Mouse (Mus musculus): ENCODE results near the gene Atg16l1. TPM values are rescaled to one million over a fixed set of nuclear protein-coding genes. Genes with fewer than 3 reads are reported as not detected.
A peak's percentile ranks its signal among the peaks of the same experiment; 100 is the strongest.

Atg16l1 gene
- total RNA-seq, 2 experiments from 2014 or later = 68.3 to 71.0 TPM

DNA sequence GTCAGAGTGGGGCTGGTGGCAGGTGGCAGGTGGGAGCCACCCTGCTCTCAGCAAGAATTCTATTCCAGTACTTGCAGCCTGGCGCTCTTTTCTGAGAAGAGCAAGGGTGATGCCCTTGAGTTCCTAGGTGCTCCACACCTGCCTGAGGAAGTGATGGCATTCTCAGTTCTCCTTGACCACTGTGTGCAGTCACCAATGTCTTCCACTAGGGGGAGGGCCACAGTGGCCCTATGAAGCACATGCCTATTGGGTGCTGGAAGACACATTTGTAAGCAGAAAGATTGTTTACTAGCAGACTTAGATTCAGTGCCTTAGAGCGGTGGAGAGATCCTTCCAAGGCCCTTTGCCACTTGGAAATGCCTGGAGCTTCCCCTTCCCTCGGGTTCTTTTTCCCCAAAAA is 10.6 kb downstream of the Atg16l1 start:
- no peak for DNase-seq (ENCODE audit: extremely low spot score in 1 of 2, low spot score in 2 of 2)
- intact Hi-C loops (cut with DNase I) = loop anchor here (5.0 kb wide), 2 partner anchors 156 to 344 kb away; no protein-coding TSS in a partner anchor

DNA sequence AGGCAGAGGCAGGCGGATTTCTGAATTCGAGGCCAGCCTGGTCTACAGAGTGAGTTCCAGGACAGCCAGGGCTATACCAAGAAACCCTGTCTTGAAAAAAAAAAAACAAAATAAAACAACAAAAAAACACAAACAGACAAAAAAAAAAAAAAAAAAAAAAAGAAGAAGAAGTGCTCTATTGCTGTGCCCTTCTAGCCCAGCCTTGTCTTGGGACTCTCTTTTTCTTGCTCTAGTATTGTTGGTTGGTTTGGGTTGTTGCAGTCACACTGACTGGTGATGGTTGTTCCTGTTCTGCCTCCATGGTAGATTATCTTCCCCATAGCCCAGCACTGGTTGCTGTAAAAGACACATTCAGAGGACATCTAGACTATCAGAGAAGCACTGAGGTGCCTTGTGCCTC is 13.6 kb downstream of the Atg16l1 start:
- intact Hi-C loops (cut with DNase I) = loop anchor here (5.0 kb wide), 2 partner anchors 153 to 347 kb away; no protein-coding TSS in a partner anchor
- DNase-seq (ENCODE audit: extremely low spot score in 1 of 2, low spot score in 2 of 2) = no peak

DNA sequence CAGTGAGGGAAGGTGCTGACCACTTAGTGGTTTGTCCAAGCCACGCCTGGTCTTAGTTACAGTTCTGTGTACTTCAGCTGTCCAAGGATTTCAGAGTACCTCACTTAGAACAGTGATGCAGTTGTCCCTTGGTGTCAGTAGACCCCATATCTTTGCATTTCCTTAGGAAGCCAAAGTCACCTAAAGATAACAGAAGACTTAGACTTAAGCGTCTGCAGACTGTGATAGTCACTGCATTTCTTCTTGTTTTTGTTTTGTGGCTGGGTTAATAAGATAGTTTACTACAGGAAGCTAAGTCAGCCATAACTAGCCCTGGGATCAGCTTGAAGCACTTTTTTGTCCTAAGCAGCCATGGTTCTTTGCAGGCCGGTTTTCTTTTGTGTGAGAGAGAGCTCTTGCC is 14.8 kb downstream of the Atg16l1 start:
- intact Hi-C loops (cut with DNase I) = loop anchor here (10.0 kb wide), 1 partner anchor 546 kb away; no protein-coding TSS in a partner anchor
- no peak for DNase-seq (ENCODE audit: extremely low spot score in 1 of 2, low spot score in 2 of 2)

DNA sequence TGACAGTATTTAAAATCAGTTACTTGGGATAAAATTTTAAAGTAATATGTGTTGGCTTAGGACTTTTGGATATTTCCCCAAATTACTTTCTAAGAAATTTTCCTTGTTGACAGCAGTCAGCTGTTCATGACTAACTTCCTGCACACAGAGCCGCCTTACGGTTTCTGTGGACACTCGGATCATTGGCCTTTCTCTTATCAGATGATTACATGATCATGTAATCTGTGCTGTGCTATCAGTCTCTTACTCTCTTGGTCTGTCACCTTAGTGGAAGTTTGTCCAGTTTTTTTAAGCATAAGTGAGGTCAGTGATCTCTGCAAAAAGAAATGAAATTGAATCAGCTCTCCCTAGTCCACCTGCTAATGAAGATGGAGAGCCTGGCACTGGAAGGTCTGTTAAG is 16.1 kb downstream of the Atg16l1 start:
- DNase-seq (ENCODE audit: extremely low spot score in 1 of 2, low spot score in 2 of 2) = no peak
- intact Hi-C loops (cut with DNase I) = loop anchor here (10.0 kb wide), 1 partner anchor 547 kb away; no protein-coding TSS in a partner anchor

DNA sequence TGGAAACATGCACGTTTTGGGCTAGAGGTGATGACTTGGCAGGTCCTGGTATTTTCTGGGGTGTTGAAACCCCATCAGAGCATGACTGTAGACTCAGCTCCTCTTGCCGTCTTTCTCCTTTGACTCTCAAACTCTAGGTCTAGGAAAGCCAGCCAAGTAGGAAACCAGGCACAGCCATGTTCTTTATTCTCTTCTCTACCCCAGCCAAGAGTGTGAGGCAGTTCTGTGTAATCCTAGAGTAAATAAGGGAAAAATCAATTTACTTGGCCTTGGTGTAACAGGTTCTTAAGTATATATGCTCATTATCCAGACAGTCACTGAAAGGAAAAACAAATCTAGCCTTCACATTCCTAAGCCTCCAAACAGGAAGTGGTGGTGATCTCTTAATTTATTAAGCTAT is 17.7 kb downstream of the Atg16l1 start:
- intact Hi-C loops (cut with DNase I) = loop anchor here (10.0 kb wide), 1 partner anchor 549 kb away; no protein-coding TSS in a partner anchor

DNA sequence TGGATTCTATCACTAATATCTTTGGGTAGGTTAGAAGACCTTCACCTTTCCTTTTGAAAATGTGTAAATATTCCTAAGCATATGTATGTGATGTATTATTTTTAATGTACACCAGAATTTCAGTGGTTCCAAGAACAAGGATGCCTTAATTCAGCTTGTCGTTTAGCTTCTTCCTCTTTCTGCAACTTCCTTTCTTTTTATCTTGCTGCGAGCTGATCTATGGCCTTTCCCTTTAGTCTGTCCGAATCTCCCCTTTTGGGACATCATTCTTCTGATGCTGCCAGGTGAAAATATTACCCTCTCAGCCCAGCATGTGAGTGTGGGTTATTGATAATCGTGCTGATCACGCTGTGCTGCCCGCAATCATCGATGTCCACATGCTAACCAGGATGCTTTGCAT is 19.2 kb downstream of the Atg16l1 start:
- intact Hi-C loops (cut with DNase I) = loop anchor here (5.0 to 10.0 kb wide), 2 partner anchors 157 to 550 kb away; no protein-coding TSS in a partner anchor
- no peak for DNase-seq (ENCODE audit: extremely low spot score in 1 of 2, low spot score in 2 of 2)

More for the DNA sequence above, 17.7 kb downstream of the Atg16l1 start:
- no peak for DNase-seq (ENCODE audit: extremely low spot score in 1 of 2, low spot score in 2 of 2)

DNA sequence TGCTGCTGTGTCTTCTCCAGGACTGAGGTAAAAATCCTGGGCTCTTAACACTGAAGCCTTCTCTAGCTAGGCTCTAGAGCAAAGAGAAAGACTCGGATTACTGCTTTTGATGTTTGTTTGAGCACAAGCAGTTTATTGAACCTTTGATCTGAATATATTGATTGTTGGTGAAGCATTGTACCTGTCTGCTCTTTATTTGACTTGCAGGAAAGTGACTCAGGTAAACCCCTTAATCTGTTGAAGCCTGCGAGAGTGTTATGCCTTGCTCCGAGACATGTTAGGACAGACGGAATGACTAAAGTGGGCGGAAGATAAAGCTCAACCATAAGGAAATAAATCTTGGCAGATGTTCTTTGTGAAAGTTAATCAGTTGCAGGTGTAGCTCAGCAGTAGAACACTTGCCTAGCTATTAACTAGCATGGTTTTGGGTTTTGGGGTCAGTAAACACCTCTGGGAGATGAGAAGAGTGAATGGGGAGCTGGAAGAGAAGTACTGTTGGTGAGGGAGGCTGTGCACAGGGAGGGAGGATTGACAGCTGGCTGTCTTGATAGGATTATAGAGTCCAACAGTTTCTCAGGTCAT is 23.6 kb downstream of the Atg16l1 start:
- intact Hi-C loops (cut with DNase I) = loop anchor here (5.0 to 10.0 kb wide), 2 partner anchors 153 to 554 kb away; no protein-coding TSS in a partner anchor
- DNase-seq (ENCODE audit: extremely low spot score in 1 of 2, low spot score in 2 of 2) = no peak

DNA sequence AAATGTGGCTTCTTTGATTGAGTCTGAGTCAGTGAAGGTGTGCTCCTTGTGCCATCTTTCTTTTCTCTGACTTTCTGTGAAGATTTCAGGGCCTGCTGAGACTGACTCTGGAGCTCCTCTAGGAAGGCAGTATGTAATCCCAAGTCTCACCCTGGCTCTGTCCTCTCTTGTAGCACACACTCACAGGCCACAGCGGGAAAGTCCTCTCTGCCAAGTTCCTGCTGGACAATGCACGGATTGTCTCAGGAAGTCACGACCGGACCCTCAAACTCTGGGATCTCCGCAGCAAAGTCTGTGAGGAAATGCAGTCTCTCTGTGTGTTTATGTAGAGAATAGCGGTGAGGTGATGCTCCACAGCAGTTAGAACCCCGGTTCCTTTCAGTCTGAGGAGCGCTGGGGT is 30.0 kb downstream of the Atg16l1 start:
- intact Hi-C loops (cut with DNase I) = no loop called here
- peak in 1 of 2 experiments; percentile 72 for DNase-seq (ENCODE audit: extremely low spot score in 1 of 2, low spot score in 2 of 2)

DNA sequence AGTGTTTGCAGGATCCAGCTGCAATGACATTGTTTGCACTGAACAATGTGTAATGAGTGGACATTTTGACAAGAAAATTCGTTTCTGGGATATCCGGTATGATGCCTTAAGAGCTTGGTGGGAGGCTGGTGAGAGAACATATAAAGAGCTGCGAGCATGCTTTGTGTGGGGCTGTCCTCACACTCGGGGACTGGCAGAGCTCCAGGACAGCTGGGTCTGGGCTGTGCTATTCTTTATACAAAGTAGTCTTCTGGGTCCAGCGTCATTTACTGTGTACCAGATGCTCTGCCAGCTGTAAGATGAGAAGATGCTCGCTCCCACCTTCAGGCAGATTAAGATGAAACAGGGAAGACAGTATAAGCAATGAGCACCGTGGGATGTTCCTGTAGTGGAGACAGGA is 30.6 kb downstream of the Atg16l1 start:
- DNase-seq (ENCODE audit: extremely low spot score in 1 of 2, low spot score in 2 of 2) = peak; percentile 64 to 88
- intact Hi-C loops (cut with DNase I) = no loop called here

DNA sequence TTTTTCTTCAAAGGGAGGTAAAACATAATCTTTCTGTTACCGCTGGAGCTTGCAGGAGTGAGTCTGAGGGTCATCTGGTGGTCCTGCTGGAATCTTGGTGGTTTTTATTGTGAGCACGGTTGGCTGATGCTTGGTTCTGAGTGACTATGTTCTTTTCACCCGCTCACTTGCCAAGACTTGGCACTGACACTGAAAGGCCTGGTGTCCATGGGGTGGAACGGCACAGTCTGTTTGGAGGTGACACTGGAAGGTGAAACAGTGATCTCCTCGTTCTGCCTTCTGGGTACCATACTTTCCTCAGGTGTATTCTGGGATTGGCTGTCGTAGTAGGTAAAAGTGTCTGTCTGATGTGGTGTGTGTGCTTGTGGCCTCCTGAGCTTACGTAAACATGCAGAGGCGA is 34.0 kb downstream of the Atg16l1 start:
- no peak for DNase-seq (ENCODE audit: extremely low spot score in 1 of 2, low spot score in 2 of 2)
- intact Hi-C loops (cut with DNase I) = no loop called here

DNA sequence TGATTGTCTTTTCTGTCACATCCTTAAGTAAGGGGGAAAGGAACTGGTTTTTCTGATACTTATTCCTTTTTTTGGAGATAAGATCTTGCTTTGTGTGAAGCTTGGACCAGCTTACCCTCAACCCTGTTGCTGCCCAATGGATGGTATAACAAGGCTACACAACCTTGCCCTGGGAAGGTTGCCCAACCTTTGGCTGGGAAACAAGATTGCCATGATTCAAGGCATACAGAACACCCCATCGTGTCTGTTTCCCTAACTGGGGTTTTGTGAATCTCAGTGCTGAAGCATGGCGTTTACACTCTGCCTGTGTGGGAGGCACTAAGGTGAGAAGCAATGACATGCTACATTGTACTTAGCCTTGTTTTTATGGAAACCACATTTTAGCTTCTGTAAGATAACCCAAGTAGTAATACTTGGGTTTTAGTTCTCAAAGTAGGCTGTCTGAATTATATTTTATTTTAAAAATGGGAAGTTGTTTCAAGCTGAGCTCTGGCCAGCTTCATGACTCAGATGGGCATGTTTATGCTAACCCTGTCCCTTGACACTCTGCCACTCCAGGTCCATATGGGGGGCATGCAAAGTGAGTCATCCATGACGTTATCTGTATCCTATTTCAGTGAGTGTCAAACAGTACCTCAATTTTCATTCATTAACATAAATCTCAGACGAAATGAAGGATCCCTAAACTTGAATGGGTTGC is 36.9 kb downstream of the Atg16l1 start:
- intact Hi-C loops (cut with DNase I) = no loop called here
- DNase-seq (ENCODE audit: extremely low spot score in 1 of 2, low spot score in 2 of 2) = no peak

DNA sequence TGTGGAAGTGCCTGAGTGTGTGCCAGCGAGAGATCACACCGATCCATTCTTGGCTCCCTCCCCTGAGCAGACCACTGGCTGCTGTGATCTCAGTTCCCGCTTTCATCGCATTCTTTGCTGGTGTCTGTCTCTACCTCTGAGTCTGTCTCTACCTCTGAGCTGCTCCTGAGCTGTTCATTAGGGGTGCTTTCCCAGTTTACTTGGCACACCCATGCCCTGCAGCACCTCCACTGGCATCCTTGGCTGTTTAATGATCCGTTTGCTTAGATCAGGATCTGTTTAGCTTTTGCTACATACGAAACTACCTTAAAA is 37.4 kb downstream of the Atg16l1 start:
- intact Hi-C loops (cut with DNase I) = no loop called here
- DNase-seq (ENCODE audit: extremely low spot score in 1 of 2, low spot score in 2 of 2) = no peak

DNA sequence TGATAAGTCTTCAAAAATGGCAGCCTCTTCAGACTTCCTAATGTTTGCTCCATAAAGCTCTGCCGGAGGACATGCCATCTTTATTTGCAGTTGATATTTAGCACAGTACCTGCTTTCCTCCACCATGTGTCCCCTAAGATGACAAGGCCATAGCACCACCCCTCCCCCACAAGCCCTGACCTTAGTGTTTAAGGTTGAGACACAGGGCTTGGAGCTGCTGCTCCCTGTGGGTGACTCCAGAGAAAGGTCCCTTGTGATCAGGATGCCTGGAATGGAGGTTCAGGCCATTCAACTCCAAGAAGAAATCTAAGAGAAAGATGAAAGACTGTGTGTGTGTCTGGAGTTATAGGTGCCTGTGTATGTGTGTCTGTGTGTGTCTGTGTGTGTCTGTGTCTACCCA is 42.0 kb downstream of the Atg16l1 start:
- no peak for DNase-seq (ENCODE audit: extremely low spot score in 1 of 2, low spot score in 2 of 2)
- intact Hi-C loops (cut with DNase I) = no loop called here

DNA sequence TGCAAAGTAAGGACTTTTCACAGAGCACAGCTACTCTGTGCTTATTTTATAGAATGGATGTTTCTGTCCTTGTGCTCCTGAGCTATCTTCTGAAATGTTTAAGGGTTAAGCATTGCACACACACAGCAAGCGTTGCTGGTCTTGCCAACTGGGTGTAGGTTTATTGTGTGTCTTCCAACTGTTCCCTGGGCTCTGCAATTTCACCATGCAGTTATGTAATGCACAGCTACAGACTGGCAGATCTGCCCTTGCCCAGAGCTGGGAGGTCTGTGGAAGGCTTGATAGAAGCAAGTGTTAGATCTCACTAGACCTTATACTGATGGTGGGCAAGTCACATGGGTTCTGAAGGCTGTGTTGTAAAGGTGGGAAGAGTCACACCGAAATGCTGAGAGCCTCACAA is 42.6 kb downstream of the Atg16l1 start:
- no peak for DNase-seq (ENCODE audit: extremely low spot score in 1 of 2, low spot score in 2 of 2)
- intact Hi-C loops (cut with DNase I) = no loop called here

DNA sequence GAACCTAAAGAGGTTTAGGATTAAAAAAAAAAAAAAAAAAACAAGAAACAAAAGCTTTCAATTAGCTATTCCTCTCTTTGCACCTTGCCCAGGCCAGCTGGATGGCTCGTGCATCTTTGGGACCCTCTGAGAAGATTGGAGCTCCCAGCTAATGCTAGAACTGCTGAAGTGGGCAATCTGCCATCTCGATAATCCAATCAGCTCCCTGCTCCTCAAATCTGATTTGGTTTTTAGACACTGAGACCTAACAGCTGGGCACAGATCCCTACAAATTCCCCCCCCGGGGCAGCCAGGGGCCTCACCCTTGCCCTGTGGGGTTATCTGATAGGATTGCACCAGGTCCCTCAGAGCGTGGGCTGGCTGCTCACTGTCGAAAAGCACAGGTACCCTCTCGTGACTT is 47.9 kb downstream of the Atg16l1 start, which contains the start of gene Sag:
Sag (plus strand) TSS at position 105 of the 400 bp plus-strand sequence.
- intact Hi-C loops (cut with DNase I) = no loop called here
- DNase-seq (ENCODE audit: extremely low spot score in 1 of 2, low spot score in 2 of 2) = no peak

DNA sequence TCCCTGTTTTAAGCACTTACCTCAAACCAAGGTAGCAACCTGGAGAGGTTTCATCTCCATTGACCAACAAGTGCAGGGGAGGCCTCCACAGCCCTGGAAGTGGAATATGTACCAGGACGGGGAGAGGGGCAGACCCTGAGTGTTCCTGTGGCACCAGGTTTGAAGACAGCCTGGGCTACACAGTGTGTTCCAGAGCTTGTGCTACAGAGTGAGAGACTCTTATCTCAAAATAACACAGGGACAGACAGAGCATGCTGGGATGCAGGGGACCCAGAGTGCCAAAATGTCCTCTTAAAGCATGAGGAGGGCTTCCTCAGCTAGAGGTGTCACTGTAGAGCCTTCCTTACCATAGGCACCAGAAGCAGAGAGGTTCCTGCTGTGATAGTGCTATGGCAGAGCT is 52.1 kb downstream of the Atg16l1 start:
- no peak for DNase-seq (ENCODE audit: extremely low spot score in 1 of 2, low spot score in 2 of 2)
- intact Hi-C loops (cut with DNase I) = no loop called here

DNA sequence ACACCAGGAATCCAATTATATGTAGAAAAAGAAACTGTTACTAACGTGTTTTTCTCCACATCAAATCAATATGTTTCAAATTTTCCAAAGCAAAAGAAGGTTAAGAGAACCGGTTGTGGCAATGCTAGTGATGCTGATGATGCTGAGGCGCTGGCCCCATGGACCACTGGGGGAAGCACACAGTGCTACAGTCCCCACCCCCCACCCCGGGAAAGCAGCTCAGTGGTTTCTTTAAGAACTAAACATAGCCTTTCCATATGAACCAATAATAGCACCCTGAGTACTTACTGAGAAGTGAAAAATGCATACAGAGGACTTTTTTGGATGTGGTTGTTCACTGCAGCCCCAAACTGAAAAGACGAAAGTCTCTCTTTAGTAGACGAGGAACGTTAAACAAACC is 55.7 kb downstream of the Atg16l1 start:
- DNase-seq (ENCODE audit: extremely low spot score in 1 of 2, low spot score in 2 of 2) = no peak
- intact Hi-C loops (cut with DNase I) = loop anchor here (5.0 kb wide), 1 partner anchor 101 kb away; no protein-coding TSS in a partner anchor

DNA sequence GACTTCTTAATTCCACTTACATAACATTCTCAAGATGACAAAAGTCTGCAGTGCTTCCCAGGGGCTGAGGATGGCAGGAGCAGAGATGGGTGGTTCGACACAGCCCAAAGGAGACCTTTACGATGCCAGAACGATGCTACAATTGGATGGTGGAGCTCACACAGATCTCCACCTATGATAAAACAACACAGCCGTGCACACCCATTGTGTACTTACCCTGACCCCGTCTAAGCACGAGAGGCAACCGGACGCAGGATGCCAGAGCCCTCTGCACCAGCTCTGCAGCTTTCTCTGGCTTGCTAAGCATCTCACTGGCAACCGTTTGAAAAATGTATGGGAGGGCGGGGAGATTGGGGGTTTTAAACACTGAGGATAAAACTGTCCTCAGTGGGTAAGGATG is 56.4 kb downstream of the Atg16l1 start:
- intact Hi-C loops (cut with DNase I) = loop anchor here (5.0 kb wide), 1 partner anchor 100 kb away; no protein-coding TSS in a partner anchor
- no peak for DNase-seq (ENCODE audit: extremely low spot score in 1 of 2, low spot score in 2 of 2)

DNA sequence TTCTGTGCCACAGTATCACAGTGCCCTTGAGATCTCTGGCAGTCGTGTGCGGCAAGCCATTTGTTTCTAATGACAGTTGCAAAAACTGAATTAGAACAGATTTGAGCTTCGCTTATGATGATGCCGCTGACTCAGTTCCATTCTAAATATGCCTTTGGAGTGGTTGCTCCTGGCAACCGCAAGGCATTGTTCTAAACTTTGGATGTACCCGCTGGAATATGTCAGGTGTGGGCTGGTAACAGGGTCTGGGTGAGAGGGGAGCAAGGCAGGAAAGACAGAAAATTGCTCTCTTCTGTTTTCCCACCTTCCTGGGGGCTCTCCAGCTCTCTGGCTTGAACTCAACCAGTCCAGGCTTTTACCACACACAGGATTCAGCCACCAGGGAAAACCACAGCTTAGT is 57.5 kb downstream of the Atg16l1 start:
- intact Hi-C loops (cut with DNase I) = loop anchor here (5.0 kb wide), 1 partner anchor 99 kb away; no protein-coding TSS in a partner anchor
- DNase-seq (ENCODE audit: extremely low spot score in 1 of 2, low spot score in 2 of 2) = peak in 1 of 2 experiments; percentile 54

DNA sequence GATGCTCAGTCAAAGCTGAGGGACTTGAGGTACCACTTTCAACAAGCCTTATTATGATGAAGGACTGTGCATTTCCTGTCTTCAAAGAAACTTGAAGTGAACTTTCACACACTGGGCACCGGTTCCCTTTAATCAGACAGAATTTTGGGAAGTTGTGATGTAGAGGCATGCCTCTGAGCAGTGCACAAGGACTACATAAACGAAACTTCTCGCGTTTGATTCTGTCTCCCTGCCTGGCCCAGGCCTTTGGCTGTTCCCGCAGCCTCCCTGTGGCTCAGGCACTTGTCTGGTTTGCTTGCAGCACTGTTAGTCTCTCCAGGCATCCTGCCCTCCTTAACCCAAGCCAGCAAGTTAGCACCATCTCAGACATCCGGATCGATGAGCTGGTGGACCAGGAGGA is 58.0 kb downstream of the Atg16l1 start:
- intact Hi-C loops (cut with DNase I) = loop anchor here (5.0 kb wide), 1 partner anchor 99 kb away; no protein-coding TSS in a partner anchor
- DNase-seq (ENCODE audit: extremely low spot score in 1 of 2, low spot score in 2 of 2) = peak; percentile 54 to 57

All from left cerebral cortex, postnatal 10 days (tissue).